Mouse (Mus musculus) ES-E14 (cell line): ENCODE measurements around the gene Iqschfp.

Experiments
- HCFC1 ChIP-seq: IDR thresholded peaks from 2 replicates; pipeline ENCODE4 v1.6.1; 2012; ENCODE audit warnings: low read length, inconsistent platforms, borderline replicate concordance; ENCODE audit not compliant: insufficient read depth
- MAFK ChIP-seq: IDR thresholded peaks from 2 replicates; pipeline ENCODE4 v1.6.1; 2014; ENCODE audit warnings: mild to moderate bottlenecking, low read depth, low read length, inconsistent platforms; ENCODE audit not compliant: insufficient read depth
- ZC3H11A ChIP-seq: IDR thresholded peaks from 2 replicates; pipeline ENCODE4 v1.6.1; 2012; ENCODE audit warnings: low read depth, mild to moderate bottlenecking, inconsistent platforms, low read length, borderline replicate concordance

- TF ChIP-seq HCFC1 (no peak), ZC3H11A (no peak), MAFK (no peak)
Measured at GRCm38 (mm10) chr3:68616363-68616762, 724.3 kb downstream of the Iqschfp start.
